Mouse (Mus musculus) naive thymus-derived CD4-positive, alpha-beta T cell, adult 2 months (primary cell): ENCODE measurements around the gene Ecm1.
"Not testable (repeated sequence)": the region's sequence is repeated elsewhere in the genome, so short reads cannot be mapped to it uniquely, and the experiment has no call there.

Experiments
- DNase-seq: peaks from one replicate; pipeline ENCODE4 v3.0.0-alpha.2; 2011; ENCODE audit warnings: low read depth

Ecm1 gene

GRCm38 (mm10) chr3:95726696-95727358, 12.5 kb downstream of the Ecm1 start:
- no peak for DNase-seq

DNA sequence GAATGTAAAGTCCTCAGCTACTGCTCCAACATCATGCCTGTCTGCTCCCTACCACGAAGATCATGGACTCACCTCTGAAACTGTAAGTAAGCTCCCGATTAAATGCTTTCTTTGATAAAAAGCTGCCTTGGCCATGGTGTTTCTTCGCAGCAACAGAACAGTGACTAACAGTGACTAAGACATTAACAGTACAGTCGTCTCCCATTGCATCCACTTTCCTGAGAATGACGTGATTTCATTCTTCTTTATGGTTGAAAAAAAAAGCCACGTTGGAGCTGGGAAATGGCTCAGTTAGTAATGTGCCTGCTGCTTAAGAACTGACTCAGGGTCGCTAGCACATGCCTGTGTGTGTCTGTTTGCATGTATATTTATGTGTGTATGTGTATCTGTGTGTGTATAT, 13.5 kb downstream of the Ecm1 start:
- DNase-seq: no peak

DNA sequence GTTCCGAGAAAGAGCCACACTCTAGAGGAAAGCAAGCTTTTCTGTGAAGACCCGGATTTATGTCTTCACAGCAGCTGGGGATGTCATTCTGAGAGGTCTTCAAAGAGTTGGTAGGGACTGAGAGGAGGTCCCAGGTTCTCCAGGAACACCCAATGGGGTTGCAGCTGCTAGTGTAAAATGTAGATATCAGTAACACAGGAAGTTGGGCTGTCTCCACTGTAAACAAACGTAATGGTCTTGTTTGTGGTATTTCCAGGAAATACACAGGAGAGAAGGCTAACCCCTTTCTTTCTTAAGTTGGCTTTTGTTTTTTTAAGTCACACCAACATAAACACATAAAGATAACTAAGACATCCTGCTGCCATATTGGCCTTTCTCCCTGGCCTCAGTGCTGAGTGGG, 17.0 kb downstream of the Ecm1 start:
- peak; percentile 69 for DNase-seq

- DNase-seq: no peak
Observed at GRCm38 (mm10) chr3:95718153-95718552, 21.2 kb downstream of the Ecm1 start.

DNA sequence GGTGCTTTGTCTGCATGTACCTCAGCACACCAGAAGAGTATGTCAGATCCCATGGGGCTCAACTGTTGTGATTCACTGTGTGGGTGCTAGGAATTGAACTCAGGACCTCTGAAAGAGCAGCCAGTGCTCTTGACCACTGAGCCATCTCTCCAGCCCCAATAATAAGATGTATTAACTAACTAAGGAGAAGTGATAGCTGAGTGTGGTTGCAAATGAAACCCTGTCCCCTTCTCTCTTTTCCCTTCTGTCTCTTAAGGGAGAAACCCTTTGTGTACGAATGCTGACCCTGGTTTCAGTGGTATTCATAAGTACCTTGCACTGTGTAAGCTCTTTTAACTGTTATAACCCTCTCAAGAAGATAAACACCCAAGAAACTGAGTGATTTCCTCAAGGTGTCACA, 23.3 kb downstream of the Ecm1 start:
- no peak for DNase-seq

DNA sequence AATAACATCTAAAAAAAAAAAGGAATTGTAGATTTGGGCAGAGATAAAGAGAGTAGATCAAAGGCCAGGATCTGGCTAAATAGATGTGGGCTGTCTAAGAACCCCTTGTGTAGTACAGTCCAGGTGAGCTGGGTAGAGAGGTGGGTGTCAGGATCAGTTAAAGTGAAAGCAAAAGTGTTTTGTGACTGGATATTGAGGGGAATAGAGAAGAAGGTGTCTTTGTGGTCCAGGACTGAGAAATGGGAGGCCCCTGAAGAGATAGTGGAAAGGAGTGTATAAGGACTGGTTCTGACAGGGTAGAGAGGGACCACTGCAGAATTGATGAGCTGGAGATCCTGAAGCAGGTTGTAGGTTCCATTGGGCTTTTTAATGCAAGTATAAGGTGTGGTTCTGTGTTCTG, 29.4 kb downstream of the Ecm1 start:
- DNase-seq: peak; percentile 39

GRCm38 (mm10) chr3:95709044-95709443, 30.3 kb downstream of the Ecm1 start:
- DNase-seq: peak; percentile 63

DNA sequence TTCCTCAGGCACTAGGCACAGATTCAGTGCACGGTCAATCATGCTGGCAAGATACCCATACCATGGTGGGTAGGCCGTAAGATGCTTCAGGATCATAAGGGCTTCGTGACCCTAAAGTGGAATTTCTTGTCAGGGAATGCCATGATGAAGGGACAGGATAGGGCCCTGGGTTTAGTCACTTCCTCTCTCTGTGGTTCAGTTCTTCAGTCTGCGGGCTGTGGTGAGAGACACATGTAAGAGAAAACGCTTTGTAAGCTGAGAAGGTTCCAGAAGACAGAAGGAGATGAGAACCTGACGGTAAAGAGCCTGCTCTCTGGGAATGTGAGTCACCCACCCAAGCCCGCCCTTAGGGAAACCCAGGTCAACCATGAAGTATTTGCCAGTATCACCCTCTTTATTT, 31.9 kb downstream of the Ecm1 start:
- peak; percentile 75 for DNase-seq

- DNase-seq: no peak
Observed at GRCm38 (mm10) chr3:95706273-95706672, 33.1 kb downstream of the Ecm1 start.

DNA sequence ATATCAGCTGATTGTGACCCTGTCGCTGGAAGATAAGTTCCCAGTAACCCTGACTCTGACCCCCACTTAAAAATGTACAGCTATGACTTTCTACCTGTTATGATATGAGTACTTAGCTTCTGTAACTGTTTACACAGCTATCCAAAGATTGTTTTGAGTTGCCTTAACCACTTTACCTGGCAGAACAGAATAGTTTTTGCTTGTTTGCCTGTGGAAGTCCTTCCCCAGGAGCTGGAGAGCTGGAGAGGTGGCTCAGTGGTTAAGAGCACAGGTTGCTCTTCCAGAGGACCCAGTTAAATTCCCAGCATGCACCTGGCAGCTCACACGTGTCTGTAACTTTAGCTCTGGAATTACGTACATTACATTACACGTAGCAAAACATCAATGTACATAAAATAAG, 34.8 kb downstream of the Ecm1 start:
- no peak for DNase-seq

- DNase-seq: no peak
Observed at GRCm38 (mm10) chr3:95703276-95703675, 36.1 kb downstream of the Ecm1 start.

- DNase-seq: no peak
Observed at GRCm38 (mm10) chr3:95701877-95702540, 37.4 kb downstream of the Ecm1 start.

DNA sequence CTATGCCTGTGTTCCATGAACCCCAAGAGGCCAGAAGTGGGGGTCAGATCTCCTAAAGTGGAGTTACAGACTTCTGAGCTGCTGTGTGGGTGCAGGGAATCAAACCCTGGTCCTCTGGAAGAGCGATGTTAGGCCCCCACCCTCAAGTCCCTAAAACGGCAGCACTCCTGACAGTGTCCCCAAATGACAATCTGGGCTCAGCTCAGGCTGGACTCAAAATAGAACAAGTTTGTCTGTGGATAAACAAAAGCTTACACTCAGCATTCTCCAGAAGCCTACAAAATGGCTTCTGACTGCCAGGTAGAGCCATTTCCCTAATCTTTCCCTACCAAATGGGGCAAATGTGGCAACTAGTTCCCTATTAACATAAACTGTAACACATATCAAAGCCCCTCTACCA, 38.3 kb downstream of the Ecm1 start:
- DNase-seq: no peak

DNA sequence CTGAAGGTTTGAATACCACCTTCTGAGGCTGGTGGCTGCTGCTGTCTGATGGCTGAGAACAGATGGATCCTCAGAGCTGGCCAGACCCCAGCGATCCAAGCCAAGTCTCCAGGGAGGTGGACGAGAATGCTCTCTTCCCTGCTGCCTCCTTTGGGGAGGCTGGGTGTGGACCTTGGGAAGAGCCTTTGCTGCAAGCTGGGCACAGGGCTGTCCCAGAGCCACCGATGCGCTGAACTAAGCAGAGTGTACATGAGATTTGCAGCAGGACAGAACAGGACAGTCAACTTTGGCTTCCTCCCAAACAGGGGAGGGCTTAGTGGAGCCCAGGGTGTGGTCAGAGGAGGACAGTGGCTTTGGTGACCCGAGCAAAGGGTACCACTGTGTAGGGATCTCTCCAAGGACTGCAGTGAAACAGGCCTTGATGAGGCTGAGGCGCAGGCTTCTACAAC, 39.1 kb downstream of the Ecm1 start:
- DNase-seq: no peak

- DNase-seq: no peak
Observed at GRCm38 (mm10) chr3:95698286-95698685, 41.1 kb downstream of the Ecm1 start.

DNA sequence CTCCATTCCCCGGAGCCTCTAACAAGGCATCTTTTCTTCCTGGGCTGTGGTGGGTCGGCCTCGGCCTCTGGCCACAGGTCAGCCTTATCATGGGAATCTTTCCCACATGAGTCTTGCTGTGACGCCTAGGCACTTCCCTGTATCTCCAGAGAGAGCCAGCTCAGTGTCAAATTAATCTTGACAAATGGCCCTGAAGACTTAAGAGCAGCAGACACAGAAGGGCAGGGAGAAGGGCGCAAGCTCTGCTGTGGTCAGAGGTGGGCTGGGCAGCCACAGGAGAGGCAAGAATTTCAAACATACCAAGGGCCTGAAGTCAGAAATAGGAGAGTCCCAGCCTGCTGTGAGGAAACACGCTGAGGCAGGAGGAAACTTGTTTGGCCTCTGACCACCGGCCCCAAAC, 43.0 kb downstream of the Ecm1 start:
- DNase-seq: no peak

DNA sequence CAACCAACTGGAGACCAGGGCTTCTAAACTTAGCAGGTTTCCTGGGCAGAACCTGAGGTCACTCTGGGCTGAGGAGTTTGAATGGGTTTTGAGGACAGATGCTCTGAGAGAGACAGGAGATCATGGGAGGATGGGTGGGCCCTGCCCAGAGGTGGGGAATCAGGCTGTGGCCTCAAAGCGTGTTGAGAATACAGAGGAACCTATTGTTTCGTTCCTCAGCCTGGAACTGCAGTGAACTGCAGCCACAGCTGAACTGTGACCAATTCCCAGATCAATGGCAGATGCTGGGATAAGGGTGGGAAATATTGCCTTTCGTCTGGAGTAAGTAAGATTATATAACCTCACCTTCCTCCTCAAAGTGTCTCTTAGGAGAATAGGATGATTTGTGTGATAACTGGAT, 43.6 kb downstream of the Ecm1 start:
- no peak for DNase-seq

DNA sequence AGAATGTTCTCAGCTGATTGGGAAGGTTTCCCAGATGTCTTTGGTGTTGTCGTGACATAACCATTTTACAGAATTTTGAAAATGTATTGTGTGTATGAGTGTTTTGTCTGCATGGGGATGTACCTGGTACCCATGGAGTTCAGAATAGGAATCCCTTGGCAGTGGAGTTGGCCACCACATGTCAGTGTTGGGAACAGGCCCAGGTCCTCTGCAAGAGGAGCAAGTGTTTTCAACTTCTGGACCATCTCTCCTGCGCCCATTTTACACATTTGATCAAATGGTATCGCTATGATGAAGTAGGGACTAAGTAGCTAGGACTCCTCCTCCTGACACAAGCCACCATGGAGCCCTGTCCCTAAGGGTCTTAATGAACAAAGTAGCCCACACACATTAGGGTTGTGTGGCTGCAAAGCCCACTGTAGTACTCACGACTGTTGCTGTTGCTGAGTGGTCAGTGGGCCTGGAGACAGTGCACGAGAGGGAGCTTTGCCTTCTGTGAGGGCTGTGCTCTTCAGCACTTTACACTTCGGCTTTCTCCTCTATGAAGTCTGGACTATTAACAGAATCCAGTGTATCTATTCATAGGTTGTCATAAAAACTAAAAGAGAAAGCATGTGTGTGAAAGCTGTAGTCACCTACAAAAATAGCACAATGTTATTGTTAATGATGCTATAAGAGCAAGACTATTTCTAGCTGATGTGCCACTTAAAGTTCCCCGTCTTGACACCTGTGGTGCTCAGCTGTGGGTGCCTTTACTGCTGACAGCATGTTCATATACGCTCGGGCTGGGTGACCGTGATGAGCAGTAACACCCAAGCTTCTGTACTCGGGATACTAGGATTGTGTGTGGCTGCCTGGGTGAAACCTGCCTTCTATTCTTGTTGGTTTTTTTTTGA, 44.3 kb downstream of the Ecm1 start:
- DNase-seq: no peak

GRCm38 (mm10) chr3:95693821-95694807, 45.3 kb downstream of the Ecm1 start:
- DNase-seq: no peak

DNA sequence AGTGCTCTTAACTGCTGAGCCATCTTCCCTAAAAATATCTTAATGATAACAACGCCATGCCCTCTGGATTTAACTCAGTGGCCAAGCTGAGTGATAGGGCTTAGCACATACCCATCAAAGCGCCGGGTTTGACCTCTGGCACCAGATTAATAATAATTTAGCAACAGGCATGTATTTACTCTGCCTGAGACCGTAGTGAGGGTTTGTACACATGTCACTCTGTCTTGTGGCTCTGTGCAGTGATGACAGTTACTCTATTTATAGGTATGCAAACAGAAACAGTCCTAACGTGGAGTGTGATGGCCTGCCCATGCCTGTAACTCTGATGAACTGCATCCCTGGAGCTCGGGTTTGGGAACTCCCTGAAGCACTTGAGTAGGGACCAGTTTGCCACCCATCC, 46.7 kb downstream of the Ecm1 start:
- DNase-seq: no peak

- DNase-seq: not testable (repeated sequence)
Observed at GRCm38 (mm10) chr3:95690552-95690951, 48.8 kb downstream of the Ecm1 start.

DNA sequence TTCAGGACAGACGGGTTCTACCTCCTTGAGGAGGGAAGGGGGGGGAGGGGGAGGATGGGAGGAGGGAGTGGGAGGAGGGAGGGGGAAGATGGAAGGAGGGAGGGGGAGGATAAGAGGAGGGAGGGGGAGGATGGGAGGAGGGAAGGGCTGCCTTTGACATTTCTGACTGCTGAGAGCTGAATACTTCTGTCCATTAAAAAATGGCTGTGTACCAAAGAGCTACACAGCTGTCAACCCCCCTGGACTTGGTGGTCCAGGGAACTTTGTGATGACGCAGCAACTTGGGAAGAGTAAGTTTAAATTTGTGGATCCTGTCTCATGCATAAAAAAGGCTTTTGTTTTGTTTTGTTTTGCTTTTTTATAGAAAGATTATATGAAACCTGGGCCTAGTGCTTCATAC, 49.4 kb downstream of the Ecm1 start:
- no peak for DNase-seq
